Mouse (Mus musculus) cerebral cortex, adult 2 months (tissue): ENCODE data around the gene Kcnd3.

Experiments
- WGBS: fragments of 180-500 bp; shearing (Covaris S2); methylation state at CpG from one replicate; pipeline ENCODE4 v1.1.7; 2018; 5-methylcytosine and 5-hydroxymethylcytosine counted together

The Kcnd3 gene

DNA sequence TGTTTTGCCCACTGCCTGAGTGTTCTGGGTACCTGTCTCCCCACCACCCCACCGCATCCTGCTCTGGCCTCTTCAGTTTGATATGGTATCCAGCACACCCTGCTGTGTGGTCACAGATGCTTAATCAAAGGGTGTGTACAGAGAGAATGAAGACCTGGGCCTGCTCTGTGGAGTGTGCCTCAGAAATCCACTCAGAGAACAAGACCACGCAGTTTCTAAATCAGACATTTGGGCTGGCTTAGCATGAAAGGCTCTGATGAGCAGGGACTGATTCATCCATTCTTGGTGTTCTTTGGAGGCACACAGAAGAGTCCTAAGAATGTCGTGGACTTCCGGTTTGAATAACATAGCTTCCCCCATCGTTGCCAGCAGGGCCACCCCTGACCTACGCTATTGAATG is 86.3 kb downstream of the Kcnd3 start:
- whole genome bisulfite sequencing, result 30% methylated on average over 6 of the region's 6 CpGs

DNA sequence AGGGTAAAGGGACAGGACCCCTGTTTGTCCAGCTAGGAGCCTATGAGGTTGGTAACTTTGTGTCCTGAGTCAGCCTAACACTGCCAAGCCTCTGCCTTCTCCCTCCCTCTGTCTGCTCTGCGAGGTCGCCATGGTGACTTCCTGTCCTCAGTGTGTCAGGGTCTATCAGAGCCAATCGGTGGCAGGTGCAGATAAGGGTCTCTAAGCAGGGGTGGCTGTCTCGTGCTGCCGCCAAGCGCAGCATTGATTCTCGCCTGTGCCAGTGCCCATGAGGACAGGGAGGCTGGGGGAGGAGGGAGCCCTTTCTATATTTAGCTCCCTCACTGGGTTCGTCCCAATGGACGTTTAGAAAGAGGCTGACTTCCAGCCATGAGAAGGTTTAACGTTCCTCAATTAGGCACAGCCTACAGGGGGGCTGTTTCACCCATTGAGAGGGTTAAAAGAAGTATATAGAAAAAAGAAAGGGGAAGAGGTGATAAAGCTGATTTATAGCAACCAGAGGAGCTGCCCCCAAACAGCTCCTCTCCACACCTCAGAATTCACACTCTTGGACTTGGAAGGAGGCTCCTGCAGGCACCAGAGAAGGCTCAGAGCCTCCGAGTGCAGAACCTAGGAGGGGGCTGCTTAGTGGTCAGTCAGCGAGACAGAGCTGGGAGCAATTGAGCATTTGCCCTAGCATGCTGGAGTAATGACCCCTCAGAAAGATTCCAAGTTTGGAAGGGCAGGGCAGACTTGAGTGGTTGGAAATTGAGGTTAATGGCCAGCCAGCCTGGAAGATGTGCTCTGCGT is 86.9 kb downstream of the Kcnd3 start:
- WGBS, result 26% methylated on average over 13 of the region's 13 CpGs

DNA sequence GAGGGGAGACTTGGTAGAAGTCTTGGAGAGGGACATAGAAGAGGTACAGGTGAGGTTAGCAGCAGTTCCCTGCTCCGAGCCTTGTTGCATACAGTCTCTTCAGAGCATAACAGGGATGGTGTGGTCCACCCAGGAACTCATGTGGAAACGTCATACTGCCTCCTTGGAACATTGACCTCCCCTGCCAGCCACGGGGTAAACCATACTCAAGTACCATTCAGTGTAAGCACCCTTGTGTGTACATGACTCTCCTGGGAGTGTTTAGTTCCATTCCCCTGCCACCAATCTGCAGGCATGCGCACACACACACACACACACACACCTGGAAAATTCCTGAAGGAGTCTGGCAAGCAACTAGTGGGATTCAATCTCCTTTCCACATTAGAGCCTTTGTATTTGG is 90.6 kb downstream of the Kcnd3 start:
- 83% methylated on average over 4 of the region's 4 CpGs for WGBS

DNA sequence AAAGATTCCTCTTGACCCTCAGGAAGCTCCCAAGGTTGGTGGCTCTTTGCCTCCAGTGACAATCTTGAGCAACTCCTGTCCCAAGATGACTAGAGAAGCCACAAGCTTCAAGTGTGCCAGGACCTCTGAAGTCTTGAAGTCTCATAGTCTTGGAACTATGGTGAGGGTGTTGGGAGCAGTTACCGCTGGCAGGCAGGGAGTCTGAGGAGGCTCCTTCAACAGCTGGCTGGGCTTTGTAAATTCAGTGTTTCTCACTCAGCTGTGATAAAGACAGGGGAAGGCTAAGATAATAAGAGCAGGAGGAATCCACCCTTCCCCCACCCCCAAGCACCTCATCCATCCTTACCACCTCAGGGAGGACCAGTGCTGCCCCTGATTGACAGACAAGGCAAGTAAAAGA is 92.0 kb downstream of the Kcnd3 start:
- WGBS, result 96% methylated on average over 1 of the region's 1 CpGs

DNA sequence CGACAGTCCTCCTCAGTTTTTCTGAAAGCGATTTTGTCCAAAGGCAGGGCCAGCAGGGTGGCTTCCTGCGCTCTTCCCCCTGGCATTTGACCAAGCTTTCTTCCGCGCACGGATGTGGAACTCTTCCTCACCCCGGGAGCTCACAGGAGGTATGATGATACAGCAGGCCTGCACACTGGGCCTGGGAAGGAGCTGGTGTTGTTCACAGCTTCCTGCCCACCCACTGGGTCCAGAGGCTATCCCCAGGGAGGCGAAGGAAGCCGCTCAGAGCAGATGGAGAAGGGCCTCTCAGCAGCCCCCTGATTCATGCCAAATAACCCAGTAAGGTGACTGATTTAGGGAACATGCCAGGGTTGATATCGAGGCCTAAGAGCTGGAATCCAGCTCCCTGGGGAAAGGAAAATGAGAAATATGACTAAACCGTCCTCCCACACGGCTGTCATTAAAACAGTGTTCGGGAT is 94.5 kb downstream of the Kcnd3 start:
- WGBS, result 23% methylated on average over 13 of the region's 13 CpGs

- WGBS, result 80% methylated on average over 11 of the region's 11 CpGs
Measured at GRCm38 (mm10) chr3:105548074-105548771, 96.1 kb downstream of the Kcnd3 start.

DNA sequence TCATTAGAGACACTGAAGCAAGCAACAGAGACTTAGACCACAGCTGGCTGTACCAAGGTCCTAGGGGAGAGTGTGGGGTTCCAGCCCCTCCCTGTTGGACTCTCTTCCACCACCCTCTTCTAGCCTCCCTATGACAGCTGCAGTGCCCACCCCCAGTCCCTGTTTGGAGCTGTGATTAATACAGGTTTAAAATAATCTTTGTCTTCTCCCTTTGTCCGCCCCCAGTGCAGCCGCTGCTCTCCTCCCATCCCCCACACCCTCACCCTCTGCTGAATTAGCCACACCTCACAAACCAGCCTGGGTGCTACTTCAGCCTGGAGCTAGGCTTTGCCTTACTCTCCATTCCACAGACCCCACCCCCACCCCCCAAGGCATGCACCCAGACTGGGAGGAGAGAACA is 107.3 kb downstream of the Kcnd3 start:
- 41% methylated on average over 2 of the region's 2 CpGs for WGBS

GRCm38 (mm10) chr3:105566973-105567372 is 114.8 kb downstream of the Kcnd3 start:
- WGBS, result 46% methylated on average over 8 of the region's 8 CpGs

DNA sequence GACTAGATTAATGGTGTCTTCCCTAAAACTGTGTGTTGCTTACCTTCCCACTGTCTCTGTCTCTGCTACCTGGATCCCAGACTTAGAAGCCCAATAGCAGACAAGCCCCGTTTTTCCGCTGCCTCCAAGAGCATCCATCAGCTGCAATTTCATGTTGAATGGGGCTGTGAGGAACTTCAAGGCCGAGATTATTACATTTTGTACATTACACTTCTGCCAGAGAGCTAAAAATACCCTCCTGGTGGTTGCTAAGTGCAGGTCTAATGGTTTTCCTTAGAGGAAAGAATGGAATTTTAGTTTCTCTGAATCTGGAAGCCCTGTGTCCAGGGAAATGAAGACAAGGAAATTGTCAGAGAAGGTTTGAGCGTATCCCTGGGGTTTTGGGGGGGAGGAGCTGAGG is 115.3 kb downstream of the Kcnd3 start:
- 52% methylated on average over 4 of the region's 4 CpGs for WGBS

GRCm38 (mm10) chr3:105568403-105568802 is 116.3 kb downstream of the Kcnd3 start:
- WGBS, result 68% methylated on average over 8 of the region's 8 CpGs

GRCm38 (mm10) chr3:105568851-105569250 is 116.7 kb downstream of the Kcnd3 start:
- 66% methylated on average over 9 of the region's 9 CpGs for WGBS

- 53% methylated on average over 6 of the region's 6 CpGs for WGBS
Measured at GRCm38 (mm10) chr3:105569310-105569752, 117.2 kb downstream of the Kcnd3 start.

DNA sequence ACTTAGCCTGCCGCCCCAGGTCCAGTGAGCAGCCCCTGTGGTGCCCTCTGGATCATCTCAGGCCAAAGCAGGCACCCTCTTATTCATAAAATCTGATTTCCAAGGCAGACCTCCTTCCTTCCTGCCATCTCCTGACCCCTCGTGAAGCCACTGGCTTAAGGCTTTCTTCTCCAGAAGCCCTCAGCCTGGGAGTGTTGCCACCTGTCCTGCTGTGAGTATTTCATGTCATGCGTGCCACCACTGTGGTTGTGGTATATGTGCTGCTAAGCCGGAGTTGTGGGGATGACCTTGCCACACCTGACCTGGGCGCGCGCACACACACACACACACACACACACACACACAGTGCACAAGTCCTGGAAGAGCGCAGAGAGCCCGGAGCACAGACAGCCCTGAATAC is 117.8 kb downstream of the Kcnd3 start:
- WGBS, result 91% methylated on average over 9 of the region's 9 CpGs

DNA sequence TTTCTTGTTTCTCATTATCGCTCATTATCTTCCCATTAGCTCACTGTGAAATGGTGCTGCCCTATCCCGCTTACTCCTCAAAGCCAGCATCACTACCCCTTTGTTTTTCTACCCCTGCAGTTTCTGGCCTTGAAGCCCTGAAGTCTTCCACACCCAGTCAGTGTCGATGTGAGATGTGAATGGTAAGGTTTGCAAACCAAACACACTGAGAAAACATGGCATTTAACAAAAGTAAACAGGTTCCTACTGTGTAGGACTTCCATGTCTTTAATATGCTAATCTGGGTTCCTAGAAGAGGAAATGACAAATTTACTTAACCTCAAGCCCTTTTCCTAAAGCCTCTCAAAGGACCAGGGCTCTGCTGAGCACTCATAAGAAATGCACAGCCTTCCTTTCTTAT is 118.7 kb downstream of the Kcnd3 start:
- 65% methylated on average over 3 of the region's 3 CpGs for WGBS

DNA sequence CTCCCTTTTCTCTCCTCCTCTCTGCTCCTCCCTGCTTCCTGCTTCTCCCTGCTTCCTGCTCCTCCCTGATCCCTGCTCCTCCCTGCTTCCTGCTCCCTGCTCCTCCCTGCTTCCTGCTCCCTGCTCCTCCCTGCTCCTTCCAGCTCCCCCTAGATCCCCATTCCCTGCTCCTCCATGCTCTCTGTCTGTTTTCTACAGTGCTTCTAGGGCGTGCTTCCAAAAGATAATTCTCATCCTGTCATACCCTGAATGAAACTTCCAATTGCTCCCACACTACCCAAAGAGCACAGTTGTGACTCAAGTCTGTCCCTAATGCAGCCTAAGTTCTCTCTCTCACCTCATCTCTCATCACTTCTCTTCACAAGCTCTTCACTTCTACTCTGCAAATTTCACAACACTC is 119.8 kb downstream of the Kcnd3 start:
- 59% methylated on average over 1 of the region's 1 CpGs for WGBS

- WGBS, result 89% methylated on average over 2 of the region's 2 CpGs
Measured at GRCm38 (mm10) chr3:105573156-105573555, 121.0 kb downstream of the Kcnd3 start.

DNA sequence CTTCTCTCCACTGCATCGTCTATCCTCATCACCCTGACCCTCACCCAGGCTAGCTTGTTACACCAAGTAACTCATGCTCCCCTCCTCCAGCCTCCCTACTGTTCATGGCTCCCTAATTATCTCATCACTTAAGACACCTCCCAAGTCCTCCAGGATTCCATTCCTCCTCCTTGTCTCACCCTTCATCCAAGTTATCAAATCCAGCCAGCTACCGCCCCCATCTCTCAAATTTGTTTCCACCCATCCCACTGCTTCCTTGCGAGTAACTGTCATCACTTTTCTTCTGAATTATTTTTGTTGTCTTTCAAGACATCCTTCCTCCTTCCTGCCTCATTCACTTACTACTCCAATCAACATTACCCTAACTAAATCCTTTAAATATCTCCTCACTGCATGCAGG is 126.2 kb downstream of the Kcnd3 start:
- WGBS, result 63% methylated on average over 3 of the region's 3 CpGs

DNA sequence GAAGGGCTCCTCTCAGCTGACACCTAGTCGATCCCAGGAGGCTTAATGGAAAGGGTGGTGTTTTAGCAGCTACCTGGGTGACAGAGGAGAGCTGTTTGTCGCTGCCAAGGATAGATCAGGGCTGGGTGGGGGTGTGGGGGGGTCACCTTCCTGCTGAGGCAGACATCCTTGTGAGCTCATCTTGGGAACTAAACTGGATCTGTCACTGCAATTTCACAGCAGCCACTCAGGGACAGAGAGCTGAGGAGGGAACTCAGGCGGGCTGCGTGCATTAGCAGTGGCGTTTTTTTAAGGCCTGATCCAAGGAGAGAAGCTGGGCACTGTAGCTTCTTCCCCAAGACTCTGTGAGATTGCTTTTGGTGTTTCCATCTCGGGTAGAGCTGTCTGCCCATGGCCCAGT is 129.0 kb downstream of the Kcnd3 start:
- 69% methylated on average over 6 of the region's 6 CpGs for WGBS

GRCm38 (mm10) chr3:105585734-105586159 is 133.6 kb downstream of the Kcnd3 start:
- WGBS, result 44% methylated on average over 4 of the region's 4 CpGs

- WGBS, result 70% methylated on average over 15 of the region's 15 CpGs
Measured at GRCm38 (mm10) chr3:105590056-105590672, 138.0 kb downstream of the Kcnd3 start.

- WGBS, result 85% methylated on average over 1 of the region's 1 CpGs
Measured at GRCm38 (mm10) chr3:105591766-105592165, 139.6 kb downstream of the Kcnd3 start.

DNA sequence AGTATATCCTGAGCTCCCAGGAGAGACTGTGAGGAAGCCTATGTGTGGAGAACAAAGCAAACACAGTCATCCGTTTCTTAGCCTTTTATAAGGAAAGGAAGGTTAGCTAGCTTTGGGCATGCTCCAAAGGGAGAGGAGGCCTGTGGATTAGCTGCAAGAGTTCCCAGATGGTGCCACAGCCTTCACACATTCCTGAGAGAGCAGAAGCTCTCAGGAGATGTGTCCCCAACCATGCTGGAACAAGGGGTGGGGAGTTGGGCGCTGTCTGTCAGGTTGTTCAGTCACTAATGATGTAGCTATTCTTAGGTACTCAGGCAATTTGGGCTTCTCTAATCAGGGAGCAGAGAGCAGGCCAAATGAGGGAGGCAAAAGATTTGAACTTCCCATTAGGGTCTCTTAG is 140.1 kb downstream of the Kcnd3 start:
- WGBS, result 56% methylated on average over 2 of the region's 2 CpGs

- 84% methylated on average over 4 of the region's 4 CpGs for WGBS
Measured at GRCm38 (mm10) chr3:105600483-105600882, 148.4 kb downstream of the Kcnd3 start.
